Mouse (Mus musculus) brain, embryonic 14.5 days (tissue): ENCODE measurements at regions not wholly inside any gene's neighbourhood (a gene's known extent, or its start where the extent isn't known, plus 50 kb on each side); places are given as distances from the start of the nearest gene placed in this dataset.

Experiments used
- CTCF ChIP-seq: fragments of 200-500 bp; IDR thresholded peaks from 2 replicates; pipeline ENCODE4 v1.5.1; 2012; ENCODE audit warnings: inconsistent platforms, mild to moderate bottlenecking, moderate library complexity, borderline replicate concordance; ENCODE audit not compliant: insufficient read depth, insufficient read length; ENCODE audit errors: extremely low read depth
- POLR2A ChIP-seq: fragments of 200-500 bp; IDR thresholded peaks from 2 replicates; pipeline ENCODE4 v1.6.1; 2012; ENCODE audit warnings: mild to moderate bottlenecking, inconsistent platforms, borderline replicate concordance; ENCODE audit not compliant: poor library complexity, insufficient read depth, insufficient read length, severe bottlenecking; ENCODE audit errors: extremely low read depth

GRCm38 (mm10) chr2:131797001-131797693 is 62.4 kb downstream of the Erv3 start:
- TF ChIP-seq POLR2A (no peak), CTCF (no peak)
